Mouse (Mus musculus) spleen, adult 2 months (tissue): ENCODE results near the gene Gm9936. TPM values are rescaled to one million over a fixed set of nuclear protein-coding genes. Genes with fewer than 3 reads are reported as not detected.

ENCODE experiments used
- DNase-seq, 2 experiments: peaks; one replicate each; pipeline versions ENCODE4 v3.0.0 to v3.0.0-alpha.2; 2012 to 2021; ENCODE audit warnings: low spot score in 2 of 2, low read depth in 1 of 2
- H3K27ac ChIP-seq: fragments of 200-500 bp; 2 replicates; pipeline ENCODE4 v1.5.1; 2012; ENCODE audit warnings: low read length, inconsistent platforms; ENCODE audit not compliant: insufficient read depth
- H3K27me3 ChIP-seq: fragments of 200-500 bp; 2 replicates; pipeline ENCODE4 v1.6.1; 2012; ENCODE audit warnings: mild to moderate bottlenecking, moderate library complexity, low read length, inconsistent platforms; ENCODE audit not compliant: control insufficient read depth, insufficient read depth
- H3K36me3 ChIP-seq: fragments of 200-500 bp; 2 replicates; pipeline ENCODE4 v1.6.1; 2012; ENCODE audit warnings: mild to moderate bottlenecking, low read length, inconsistent platforms; ENCODE audit not compliant: control insufficient read depth, insufficient read depth
- H3K4me1 ChIP-seq: fragments of 200-500 bp; 2 replicates; pipeline ENCODE4 v1.6.1; 2011; ENCODE audit warnings: inconsistent platforms; ENCODE audit not compliant: control insufficient read depth, insufficient read depth, insufficient read length
- H3K4me3 ChIP-seq: fragments of 200-500 bp; 2 replicates; pipeline ENCODE4 v1.5.1; 2011; ENCODE audit warnings: mild to moderate bottlenecking, inconsistent platforms; ENCODE audit not compliant: insufficient read depth, insufficient read length; ENCODE audit errors: extremely low read depth
- CTCF ChIP-seq: fragments of 200-500 bp; IDR thresholded peaks from 2 replicates; pipeline ENCODE4 v1.5.1; 2011; ENCODE audit warnings: mild to moderate bottlenecking, inconsistent platforms; ENCODE audit not compliant: insufficient read depth, insufficient read length, insufficient replicate concordance; ENCODE audit errors: extremely low read depth
- POLR2A ChIP-seq: fragments of 200-500 bp; IDR thresholded peaks from 2 replicates; pipeline ENCODE4 v1.6.1; 2011; ENCODE audit warnings: low read depth, low read length, inconsistent platforms
- WGBS: fragments of 180-500 bp; shearing (Covaris S2); methylation state at CpG from one replicate; pipeline ENCODE4 v1.1.7; 2018; 5-methylcytosine and 5-hydroxymethylcytosine counted together
- polyA plus RNA-seq: library from polyadenylated mRNA; depleted of rRNA; stranded (reverse); fragments of >200 nt; gene quantifications from 2 replicates; pipeline ENCODE4 v1.2.3, GENCODE M21; 2012

The Gm9936 gene
- polyA plus RNA-seq, 1 experiment = not detected

DNA sequence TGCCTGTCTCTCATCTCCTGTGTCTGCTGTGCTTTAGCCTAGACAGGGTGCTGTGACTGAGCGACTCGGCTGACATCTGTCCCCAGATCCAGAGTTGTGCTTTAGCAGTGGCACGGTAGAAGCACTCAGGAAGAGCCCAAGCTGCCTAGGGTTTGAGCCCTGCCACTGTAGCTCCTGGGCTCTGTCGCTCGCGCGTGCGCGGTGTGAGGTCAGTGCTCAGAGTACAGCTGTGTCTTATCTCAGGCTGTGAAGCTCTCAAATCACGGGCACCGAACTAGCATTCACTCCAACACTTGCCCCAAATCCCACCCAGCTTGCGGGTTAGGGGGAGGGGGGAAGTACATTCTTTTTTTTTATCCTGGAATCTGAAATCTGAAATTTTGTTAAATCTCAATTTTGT lies 21.6 kb downstream of the Gm9936 start:
- Histone ChIP-seq H3K27me3 (no peaks in the 10 kb centered on the region), H3K4me1 (no peaks in the 10 kb centered on the region), H3K4me3 (no peak overlapping the region), H3K27ac (no peak overlapping the region), H3K36me3 (no peaks in the 10 kb centered on the region)
- TF ChIP-seq CTCF = no peak
- no peak for TF ChIP-seq POLR2A
- DNase-seq = no peak
- WGBS = 79% methylated on average over 12 of the region's 12 CpGs

GRCm38 (mm10) chr5:114829740-114830139 lies 28.7 kb downstream of the Gm9936 start:
- DNase-seq = no peak
- TF ChIP-seq POLR2A = no peak
- no peak for TF ChIP-seq CTCF
- H3K27me3 ChIP-seq = no peaks in the 10 kb centered on the region
- H3K4me1 ChIP-seq = peaks cover 3% of the 10 kb centered on the region; the same call in 1 of the 2 replicates
- H3K4me3 ChIP-seq = no peak overlapping the region
- 75% methylated on average over 3 of the region's 3 CpGs for WGBS
- H3K27ac ChIP-seq = no peak overlapping the region
- H3K36me3 ChIP-seq = no peaks in the 10 kb centered on the region

DNA sequence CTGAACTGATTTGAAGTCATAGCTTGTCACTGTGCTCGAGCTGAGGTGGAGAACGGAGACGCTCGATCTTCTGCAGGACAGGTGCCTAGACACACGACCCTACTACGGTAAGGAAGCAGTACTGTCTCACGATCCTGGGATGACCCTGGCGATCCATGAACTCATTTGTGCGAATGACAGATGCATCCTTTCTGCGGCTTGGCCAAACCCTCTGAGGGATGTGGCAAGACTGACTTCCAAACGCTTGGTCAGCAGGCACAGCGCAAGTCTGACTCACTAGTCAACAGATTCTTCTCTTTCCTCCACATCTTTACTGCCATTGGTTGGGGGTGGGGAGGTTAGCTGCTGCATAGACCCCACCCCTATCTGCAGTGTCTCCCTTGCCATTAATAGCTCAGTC lies 31.1 kb downstream of the Gm9936 start:
- WGBS = 82% methylated on average over 12 of the region's 12 CpGs
- no peaks in the 10 kb centered on the region for H3K36me3 ChIP-seq
- peaks cover 5% of the 10 kb centered on the region for H3K4me1 ChIP-seq
- DNase-seq = no peak
- TF ChIP-seq POLR2A (no peak), CTCF (no peak)
- no peak overlapping the region for H3K27ac ChIP-seq
- H3K4me3 ChIP-seq = no peak overlapping the region
- no peaks in the 10 kb centered on the region for H3K27me3 ChIP-seq

DNA sequence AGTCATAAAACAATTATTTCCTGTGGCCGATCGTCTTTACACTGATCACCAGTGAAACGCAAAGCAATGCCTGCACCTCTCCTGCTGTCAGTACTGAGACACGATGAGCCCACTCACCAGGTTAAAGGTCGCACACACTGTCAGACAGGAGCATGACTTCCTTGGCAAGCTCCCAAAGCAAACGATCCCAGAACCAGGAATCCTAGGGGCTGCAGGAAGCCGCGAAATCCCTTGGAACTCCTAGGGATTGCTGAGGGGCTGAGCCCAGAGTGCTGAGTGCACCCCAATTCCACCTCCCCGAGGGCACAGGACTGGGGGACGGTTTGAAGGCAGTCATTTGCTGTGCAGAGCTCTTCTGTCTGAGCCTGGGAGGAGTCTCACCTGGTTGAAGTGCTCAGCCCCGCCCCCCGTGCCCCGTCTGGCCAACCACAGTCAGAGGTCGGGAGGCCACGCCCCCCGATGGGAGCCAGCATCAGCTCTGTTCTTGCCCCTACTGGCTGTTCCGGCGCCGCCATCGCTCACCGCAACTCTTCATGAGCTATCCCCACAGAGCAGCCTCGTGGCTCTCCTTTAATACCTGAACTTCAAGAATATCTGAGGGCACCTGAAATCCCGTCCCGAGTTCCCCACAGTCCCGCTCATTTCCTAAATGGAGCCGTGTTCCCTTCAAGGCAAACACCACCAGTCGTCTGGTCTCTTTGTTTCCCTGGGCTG lies 32.3 kb downstream of the Gm9936 start:
- TF ChIP-seq CTCF (no peak), POLR2A (no peak)
- Histone ChIP-seq H3K4me1 (peaks cover 5% of the 10 kb centered on the region), H3K4me3 (peak overlapping the region; percentile 49; the same call in 1 of the 2 replicates), H3K27me3 (no peaks in the 10 kb centered on the region), H3K36me3 (no peaks in the 10 kb centered on the region), H3K27ac (no peak overlapping the region)
- DNase-seq = peak; percentile 82 to 84
- 11% methylated on average over 26 of the region's 27 CpGs for WGBS

- no peaks in the 10 kb centered on the region for H3K36me3 ChIP-seq
- H3K27ac ChIP-seq = no peak overlapping the region
- 10% methylated on average over 9 of the region's 9 CpGs for WGBS
- TF ChIP-seq POLR2A (no peak), CTCF (peak; percentile 61; the same call in 1 of the 2 replicates)
- no peaks in the 10 kb centered on the region for H3K27me3 ChIP-seq
- H3K4me1 ChIP-seq = peaks cover 5% of the 10 kb centered on the region
- H3K4me3 ChIP-seq = no peak overlapping the region
- peak; percentile 39 to 61 for DNase-seq
These were observed 34.3 kb downstream of the Gm9936 start for GRCm38 (mm10) chr5:114824197-114824596.

GRCm38 (mm10) chr5:114822796-114823688 lies 35.4 kb downstream of the Gm9936 start, which contains the start of gene 1500011B03Rik:
Gene 1500011B03Rik (minus strand): TSS chr5:114823468.
- H3K27ac ChIP-seq = peak within 1 kb of the TSS; percentile 27; the same call in 1 of the 2 replicates

More at GRCm38 (mm10) chr5:114822796-114823688, 35.4 kb downstream of the Gm9936 start, which contains the start of gene 1500011B03Rik:
- H3K36me3 ChIP-seq = no peaks in the 10 kb centered on the region
- 10% methylated on average over 53 of the region's 53 CpGs for WGBS
- peak within 1 kb of the TSS; percentile 96 for H3K4me3 ChIP-seq
- peaks cover 5% of the 10 kb centered on the region for H3K4me1 ChIP-seq
- peak; percentile 31 to 36 for DNase-seq
- H3K27me3 ChIP-seq = no peaks in the 10 kb centered on the region
- no peak for TF ChIP-seq CTCF
- peak; percentile 4; the same call in 1 of the 2 replicates for TF ChIP-seq POLR2A
